Mouse (Mus musculus) forebrain, embryonic 12.5 days (tissue): Measurements from ENCODE around the gene Crim1. TPM values are rescaled to one million over a fixed set of nuclear protein-coding genes. Genes with fewer than 3 reads are reported as not detected.

Experiments
- microRNA-seq: library from miRNA; unstranded; fragments of <30 nt; microRNA quantifications from one replicate; pipeline ENCODE4, GENCODE M21; 2017
- polyA plus RNA-seq: library from polyadenylated mRNA; unstranded; fragments of >200 nt; fragmentation: Nextera tagmentation; extraction: Ambion mirVana; gene quantifications from 2 replicates; pipeline ENCODE4 v1.2.1, GENCODE M21; 2016

The Crim1 gene
- polyA plus RNA-seq, 1 experiment from 2014 or later, result 3.8 TPM

Small RNAs within 50 kb of the gene (microRNA-seq; reads per million reads assigned to microRNA genes)
- not detected for gene Gm25069

Other genes starting within 250 kb of the Crim1 start
- gene Fez2, start 217.9 kb downstream of the Crim1 start, polyA plus RNA-seq, result 29.2 and 36.2 TPM in 2 replicates